Mouse (Mus musculus): Measurements from ENCODE around the gene Papln.

The Papln gene

DNA sequence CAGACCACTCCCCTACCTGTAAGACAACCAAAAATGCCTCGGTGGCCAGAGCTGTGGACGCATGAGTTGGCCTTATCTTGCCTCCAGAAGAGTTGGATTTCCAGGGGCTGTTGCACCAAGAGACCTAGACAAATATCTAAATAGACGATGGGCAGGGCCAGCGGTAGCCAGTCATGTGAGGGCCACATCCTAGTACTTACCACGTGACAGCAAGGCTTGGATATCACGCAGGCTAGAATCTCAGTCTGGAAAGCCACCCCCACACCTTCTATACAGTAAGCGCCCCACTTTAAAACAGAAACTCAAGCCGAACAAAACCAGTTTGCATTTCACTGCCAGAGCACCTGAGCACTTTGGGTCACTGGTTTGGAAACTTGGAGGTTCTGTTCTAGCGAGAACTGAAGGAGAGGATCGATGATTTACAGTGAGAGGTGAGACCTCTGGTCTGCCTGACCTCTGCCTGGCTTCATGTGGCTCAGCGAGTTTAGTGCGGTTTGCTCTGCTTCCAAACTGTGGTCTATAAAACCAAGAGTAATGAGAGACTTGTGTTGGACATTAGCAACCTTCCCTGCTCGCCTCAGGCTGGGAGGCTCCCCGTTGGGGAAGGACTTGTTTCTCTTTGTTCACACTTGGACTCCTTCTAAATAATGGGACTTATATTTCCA, 4.9 kb downstream of the Papln start:
- DNase-seq, result peak; percentile 57 to 75

DNA sequence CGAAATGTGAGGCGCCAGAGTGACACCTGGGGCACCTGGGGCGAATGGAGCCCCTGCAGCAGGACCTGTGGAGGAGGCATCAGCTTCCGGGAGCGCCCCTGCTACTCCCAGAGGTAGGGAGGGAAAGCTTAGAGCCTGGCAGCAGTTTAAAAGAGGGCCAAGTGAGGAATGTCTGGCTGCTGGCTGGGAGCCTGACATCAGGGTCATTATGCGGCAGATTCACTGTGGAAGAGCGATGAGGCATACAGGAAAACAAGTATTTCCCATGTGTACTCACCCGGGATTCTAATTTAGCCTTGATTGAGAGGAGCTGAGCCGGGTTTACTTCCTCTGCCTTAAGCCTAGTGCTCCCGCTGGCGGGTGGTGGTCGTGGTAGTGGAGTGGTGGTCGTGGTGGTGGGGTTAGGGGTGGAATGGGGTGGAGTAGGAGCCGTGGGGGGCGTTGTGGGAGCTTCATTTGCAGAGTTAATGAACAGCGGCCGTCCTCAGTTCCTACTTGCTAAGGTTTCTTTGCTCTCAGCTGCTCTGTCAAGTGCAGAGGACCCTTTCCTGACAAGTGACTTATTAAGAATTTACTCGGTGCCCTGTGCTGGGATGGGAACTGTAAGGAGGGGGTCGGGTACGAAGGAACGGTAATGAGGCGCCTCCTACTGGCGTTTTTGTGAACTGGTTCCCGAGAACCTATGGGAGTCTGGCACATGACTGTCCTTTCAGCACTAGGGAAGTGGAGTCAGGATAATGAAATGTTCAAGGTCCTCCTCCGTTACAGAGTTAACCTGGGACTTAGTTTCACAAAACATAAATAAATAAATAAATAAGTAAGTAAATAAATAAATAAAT, 7.2 kb downstream of the Papln start:
- DNase-seq, result peak; percentile 85 to 90

DNA sequence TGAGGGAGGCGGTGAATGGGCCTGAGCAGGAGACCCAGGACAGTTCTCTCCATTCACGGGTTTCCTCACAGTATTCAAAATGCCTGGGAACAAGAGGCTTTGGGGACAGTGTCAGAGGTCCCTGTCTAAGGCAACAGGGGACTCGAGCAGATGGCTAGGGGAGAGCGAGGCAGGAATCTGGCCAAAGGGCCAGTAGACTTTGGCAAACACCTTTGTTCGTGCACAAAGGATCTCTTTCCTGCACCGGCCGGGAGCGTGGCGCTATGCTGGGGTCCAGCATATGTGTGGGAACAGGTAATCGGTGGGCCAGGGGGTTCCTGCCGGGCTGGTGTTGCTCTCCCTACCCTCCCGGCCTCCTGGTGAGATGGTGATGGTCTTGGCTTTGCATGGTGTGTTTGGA, 12.2 kb downstream of the Papln start:
- DNase-seq, result no peak

DNA sequence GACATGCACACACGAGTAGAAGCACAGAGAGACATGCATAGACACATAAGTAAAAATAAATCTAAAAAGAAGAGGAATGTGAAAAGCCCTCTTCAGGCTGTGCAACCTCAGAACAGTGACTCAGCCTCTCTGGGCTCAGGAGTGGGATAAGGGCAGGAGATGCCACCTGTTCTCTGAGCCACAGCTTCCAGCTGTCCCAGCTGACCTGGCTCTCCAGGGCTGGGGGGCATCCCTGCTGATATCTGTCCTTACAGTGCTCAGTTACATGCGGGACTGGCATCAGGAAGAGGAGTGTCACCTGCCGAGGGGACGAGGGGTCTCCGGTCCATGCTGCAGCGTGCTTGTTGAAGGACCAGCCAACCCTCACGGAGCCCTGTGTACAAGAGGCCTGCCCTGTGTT, 13.3 kb downstream of the Papln start:
- peak in 1 of 2 experiments; percentile 13 for DNase-seq

DNA sequence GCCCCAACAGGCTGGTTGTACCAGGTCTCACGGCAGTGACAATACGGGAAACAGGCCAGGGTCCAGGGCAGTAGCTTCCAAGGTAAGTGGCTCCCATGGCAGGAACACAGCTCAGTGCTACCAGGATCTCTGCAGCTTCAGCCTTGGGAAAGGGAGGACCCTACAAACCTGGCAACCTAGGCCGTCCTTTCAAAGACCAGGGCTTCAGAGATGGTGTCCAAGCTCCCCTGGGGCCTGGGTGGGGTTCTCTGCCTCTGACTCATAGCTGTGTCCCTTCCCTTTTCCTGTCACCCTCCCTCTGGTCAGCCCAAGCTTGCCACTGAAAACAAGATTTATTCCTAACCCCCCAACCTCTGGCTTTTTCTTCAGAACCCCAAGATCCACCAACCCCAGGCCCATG, 16.7 kb downstream of the Papln start:
- DNase-seq, result peak in 1 of 2 experiments; percentile 32

DNA sequence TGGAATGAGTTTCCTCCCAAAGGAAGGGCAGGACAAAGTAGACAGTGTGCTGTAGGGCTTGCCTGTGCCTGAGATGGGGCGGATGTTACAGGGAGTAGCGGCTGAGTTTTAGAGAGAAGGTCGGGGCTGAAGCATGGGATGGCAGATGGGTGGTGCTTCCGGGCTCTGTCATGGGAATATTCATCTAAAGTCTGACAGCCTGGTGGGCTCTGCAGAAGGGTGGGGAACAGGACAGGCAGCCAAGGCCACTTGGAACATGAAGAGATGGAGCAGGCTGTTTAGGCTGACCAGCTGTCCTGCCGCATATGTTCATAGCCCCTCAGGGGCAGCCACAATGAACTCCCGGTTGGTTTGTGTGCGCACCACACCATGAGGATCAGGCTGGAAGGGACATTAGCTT, 17.8 kb downstream of the Papln start:
- DNase-seq, result peak in 1 of 2 experiments; percentile 20

DNA sequence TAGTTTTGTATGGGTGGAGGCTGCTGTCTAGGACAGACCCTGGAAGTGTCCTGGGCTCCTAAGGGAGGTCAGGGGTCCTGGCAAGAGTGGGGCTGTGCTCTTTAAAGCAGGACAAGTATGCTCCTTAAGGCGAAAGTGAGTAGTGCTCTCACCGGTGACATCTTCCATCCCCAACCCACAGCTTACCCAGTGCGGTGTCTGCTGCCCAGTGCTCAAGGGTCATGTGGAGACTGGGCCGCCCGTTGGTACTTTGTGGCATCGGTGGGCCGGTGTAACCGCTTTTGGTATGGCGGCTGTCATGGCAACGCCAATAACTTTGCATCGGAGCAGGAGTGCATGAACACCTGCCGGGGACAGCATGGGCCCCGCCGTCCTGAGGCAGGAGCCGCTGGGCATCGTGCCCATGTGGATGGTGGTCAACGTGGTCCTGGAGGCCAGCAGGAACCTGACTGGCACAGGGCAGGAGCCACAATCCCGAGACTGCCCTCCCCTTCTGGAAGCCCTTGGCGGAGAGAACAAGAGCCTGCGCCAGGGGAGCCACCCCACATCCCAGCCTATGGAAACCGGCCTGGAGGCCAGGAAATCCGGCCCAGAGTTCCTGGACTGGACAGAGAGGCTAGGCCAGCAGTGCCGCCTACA, 18.3 kb downstream of the Papln start:
- DNase-seq, result peak in 1 of 2 experiments; percentile 36

DNA sequence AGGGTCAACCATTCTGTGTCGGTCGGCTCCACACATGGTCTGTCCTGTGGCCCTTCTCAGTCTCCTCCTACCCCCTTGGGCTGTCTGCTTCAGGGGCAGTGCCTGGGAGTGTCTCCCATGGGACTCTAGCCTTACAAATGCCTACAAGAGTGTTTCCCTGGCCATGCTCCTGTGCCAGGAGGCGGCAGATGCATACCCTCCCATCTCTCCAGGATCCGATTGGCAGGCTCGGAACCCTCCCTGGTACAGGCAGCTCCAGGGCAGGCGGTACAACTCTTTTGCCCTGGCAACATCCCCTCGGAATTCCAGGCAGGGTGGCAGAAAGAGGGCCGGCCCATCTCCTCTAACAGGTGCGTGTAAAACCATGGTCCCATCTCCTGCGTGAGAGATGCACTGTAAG, 19.2 kb downstream of the Papln start:
- DNase-seq, result peak in 1 of 2 experiments; percentile 19

DNA sequence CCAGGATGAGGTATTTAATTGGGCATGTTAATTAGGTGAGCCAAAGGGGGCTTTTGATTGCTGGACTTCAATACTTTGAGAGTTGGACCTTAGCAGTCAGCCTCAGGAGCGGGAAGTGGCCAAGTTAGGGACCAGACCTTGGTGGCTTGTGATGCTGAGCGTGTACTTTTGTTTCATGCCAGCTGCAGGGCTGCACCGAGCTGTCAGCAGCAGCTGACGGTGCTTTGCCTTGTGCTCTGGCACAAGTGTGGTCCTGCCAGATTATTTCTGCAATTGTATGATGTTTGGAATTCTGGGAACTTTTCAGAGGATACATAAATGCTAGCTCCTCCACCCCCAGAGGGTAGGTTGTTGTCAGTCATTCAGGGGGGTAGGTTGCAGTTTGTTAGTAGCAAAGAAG, 21.9 kb downstream of the Papln start:
- no peak for DNase-seq

DNA sequence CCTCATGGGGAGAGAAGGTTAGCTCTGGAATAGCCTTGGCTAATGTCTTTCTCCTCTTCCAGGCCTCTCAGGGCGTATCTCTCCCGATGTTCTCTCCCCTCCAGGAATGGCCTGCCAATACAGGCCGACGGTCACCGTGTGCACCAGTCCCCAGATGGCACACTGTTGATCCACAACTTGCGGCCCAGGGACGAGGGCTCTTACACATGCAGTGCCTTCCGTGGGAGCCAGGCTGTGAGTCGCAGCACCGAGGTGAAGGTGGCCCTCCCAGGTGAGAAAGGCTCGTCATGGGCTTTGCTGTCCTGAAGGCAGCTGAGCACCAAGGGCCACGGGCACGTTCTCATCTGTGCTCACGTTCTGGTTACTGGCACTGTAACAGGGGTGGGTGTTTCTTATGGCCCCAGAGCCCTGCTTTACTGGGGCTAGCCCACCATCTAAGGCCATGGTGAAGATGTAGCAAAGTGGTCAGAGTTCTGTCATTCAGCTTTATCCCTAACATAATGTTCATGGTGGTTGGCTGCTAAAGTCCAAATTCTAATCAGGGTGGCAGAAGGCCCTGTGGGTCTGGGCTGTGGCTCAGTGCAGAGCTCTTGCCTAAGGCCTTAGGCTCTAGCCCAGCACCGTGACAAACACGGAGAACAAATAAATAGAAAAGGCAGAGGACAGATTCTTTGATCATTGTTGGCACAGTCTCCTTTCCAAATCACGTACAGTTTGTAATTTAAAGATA, 25.8 kb downstream of the Papln start:
- no peak for DNase-seq

DNA sequence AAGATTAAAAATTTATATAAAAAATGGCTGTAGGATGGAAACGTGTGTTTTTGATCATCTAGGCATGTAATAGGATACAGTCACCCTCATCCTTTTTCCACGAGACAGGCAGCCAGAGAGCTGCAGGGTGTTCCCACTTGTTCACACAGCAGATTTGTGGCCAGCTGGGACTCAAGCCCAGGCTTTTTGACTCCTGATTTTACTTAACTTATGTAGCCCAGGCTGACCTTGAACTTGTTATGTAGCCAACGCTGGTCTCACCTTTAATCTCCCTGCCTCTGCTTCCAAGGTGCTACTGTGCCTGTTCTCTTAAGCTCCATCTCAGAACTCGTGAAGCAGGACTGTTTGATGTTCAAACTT, 26.3 kb downstream of the Papln start:
- DNase-seq, result no peak

DNA sequence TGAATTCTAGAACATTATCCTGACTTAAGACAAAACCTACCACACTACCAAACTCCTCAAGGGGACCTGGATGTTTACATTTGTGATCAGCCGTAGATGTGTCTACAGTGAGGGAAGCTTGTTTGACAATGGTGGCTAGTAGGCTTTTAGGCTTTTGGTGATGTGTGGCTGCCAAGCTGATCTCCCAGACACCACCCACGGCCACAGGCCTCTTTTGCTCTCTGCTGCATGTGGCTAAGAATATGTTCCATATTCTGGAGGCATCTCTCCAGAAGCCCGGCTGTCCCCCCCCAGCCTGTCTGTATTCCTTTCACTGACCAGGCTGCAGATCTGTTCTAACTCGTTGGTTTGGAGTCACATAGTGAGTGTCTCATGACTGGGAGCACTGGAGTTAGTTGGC, 27.3 kb downstream of the Papln start:
- no peak for DNase-seq

DNA sequence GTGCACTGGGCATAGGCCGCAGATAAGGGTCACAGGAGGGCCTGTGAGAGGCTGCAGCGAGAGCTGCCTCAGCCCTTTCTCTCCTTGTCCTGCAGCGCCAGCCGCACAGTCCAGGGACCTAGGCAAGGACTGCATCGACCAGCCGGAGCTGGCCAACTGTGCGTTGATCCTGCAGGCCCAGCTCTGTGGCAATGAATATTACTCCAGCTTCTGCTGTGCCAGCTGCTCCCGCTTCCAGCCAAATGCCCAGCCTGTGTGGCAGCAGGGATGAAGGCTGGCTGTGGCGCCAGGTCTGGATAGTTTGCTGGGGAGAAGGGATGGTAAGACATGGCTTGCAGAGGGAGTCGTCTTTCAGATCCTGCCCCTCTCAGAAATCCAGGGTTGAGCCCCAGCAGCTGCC, 28.3 kb downstream of the Papln start:
- DNase-seq, result no peak

DNA sequence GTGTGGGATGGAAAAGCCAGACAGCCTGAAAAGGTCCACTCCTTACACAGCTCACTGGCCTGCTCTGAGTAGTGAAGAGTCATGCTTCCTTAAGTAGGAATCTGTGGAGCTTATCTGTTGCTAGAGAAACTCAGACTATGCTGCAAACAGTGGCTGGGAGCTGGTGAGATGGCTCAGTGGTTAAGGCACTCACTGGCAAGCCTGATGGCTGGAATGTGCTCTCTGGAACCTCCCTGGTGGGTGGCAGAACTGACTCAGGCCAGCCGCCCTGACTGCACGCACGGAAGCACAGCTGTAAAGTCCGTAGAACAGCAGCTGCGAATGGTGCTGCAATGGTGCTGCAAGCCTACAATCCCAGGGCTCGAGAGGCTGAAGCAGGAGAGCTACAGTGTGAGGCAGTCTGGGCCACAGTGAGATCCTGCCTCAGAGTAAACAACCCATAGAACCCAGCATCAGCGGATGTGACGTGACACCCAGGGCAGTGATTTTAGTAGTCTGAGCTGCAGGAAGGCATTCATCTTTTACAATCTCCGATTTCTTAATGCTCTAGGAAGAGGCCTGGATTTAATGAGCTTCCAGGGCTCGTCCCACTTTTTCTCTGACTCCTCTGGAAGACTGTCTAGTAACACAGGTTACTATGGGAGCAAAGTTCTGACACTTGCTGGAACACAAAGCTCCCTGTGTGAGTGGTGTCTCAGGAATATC, 29.4 kb downstream of the Papln start:
- DNase-seq, result peak; percentile 43 to 68

DNA sequence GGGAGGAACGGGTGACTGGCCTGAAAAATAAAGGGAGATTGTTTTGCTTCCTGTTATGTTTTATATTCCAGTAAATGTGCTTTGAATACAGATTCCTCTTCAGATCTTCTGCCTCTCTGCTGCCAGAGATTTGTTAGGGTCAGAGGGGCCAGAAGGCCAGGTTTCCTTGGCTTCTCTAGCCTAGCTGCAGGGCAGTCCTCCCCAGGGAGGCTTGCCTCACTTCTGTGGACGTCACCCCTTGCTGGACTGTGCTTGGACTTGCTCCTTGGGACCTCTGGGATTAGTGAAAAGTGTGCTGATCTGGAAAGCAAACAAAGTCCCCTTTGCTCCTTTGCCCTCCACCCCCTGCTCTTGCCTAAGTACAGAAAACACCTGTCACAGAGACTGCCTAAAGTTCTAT, 31.6 kb downstream of the Papln start:
- peak; percentile 69 to 85 for DNase-seq

DNA sequence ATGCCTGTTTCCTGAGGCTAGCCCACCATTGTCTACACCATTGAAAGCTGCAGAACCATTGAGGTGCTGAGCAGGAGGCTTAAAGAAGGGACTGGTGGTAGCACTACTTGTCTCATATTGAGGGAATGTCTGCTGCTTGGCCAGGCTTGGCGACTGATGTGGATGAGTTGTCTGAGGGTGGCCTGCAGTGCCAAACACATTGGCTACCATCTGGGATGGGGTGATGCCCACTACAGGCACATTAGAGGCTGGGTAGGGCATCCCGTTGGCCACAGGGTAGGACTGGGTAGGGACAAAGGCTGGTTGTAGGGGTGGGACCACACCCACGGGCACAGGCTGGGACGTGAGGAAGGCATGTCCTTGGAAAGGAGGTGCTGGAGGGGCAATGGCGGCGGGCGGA, 32.2 kb downstream of the Papln start:
- no peak for DNase-seq

DNA sequence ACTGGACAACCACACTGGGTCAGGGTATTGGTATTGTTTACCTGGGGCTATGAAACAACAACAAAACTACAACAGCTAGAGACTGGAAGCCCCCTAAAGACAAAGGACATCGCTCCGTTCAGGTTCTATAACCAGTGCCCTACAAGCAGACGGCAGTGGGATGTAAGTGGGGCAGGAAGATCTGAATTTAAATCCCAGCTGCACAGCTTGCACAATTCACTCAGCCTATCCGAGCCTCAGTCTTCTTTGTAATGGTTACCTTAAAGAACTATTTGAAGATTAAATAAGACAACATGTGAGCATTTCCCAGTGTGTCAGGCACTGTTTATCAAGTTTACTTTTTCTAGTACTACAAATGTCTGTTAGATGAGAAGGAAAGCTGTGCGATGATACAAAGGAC, 34.9 kb downstream of the Papln start:
- DNase-seq, result no peak

DNA sequence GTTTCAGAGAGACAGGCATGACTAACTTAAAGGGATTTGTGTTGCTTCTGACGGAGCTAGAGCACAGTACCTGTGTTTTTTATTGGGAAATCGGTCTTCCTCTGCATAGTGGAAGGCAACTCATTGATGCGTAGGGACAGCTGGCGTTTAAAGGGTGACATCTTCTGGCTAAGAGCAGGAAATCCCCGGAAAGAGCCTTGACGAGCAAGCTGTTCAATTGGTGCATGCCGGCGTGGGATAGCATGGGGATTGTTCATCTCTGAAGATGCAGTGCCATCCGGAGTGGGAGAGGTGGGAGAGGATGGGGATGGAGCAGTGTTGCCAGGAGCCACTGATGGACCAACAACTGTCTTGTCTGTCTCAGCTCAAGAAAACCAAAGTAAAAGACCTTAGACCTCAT, 37.5 kb downstream of the Papln start:
- DNase-seq, result no peak

DNA sequence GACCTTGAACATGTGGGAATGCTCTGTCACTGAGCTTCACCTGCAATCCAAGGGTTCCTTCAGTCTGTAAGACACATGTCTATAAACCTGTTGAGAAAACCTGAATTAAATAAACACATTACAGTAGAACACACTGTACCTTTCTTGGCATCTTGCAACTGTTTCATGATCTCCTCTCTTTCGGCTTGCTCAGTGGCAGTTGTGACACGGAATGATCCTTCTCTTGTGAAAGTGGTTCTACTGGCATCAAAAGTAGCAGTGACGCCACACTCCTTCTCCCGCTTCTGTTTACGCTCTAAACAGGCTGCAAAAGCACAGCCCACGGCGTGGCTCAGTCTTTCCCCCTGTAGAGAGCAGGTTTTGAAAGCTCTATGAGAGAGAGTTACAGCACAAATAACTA, 40.2 kb downstream of the Papln start:
- DNase-seq, result no peak

DNA sequence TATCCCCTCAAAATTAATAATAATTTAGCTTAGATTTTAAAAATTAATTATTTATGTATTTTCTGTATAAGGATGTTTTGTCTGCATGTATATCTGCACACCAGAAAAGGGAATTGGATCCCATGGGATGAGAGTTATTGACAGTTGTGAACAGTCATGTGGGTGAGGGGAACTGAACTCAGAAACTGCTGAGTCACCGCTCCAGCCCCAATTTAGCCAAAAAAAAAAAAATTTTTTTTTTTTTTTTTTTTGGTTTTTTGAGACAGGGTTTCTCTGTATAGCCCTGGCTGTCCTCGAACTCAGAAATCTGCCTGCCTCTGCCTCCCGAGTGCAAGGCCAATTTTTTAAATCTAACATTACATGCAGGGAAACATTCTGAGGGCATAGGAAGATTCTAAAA, 48.5 kb downstream of the Papln start:
- DNase-seq, result no peak

DNA sequence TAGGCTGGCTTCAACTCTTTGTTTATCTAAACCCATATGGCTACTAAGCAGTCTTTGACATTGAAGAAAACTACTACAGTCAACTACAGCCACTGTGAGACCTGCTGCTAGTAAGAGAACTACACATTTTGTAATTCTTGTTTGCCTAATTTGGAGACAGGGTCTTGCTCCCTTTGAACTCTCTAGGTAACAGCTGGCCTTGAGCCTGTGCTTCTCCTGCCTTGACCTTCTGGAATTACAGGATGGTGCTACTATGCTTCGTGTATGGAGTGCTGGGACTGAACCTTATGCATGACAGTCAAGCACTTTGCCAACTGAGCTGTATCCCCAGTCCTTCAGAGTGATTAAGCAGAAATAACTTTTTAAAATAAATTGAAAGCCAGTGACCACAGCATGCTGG, 53.2 kb downstream of the Papln start:
- DNase-seq, result no peak

DNA sequence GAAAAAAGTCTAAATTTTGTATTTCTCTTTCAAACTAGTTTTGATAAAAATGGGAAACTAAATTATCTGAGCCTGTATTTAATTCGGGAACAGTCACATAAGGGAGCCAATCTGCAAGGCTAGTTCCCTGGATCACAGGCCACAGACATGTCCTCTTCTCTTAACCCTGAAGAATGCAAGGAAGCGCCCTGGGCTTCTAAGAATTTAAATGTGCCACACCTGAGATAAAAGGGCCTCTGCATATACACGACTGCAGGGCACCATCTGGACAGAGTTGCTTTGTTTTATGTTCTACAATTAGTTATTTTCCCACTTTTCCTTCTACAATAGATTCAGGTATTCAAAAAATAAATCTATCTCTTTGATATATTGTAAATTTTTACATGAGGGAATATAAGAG, 67.0 kb downstream of the Papln start:
- no peak for DNase-seq

DNA sequence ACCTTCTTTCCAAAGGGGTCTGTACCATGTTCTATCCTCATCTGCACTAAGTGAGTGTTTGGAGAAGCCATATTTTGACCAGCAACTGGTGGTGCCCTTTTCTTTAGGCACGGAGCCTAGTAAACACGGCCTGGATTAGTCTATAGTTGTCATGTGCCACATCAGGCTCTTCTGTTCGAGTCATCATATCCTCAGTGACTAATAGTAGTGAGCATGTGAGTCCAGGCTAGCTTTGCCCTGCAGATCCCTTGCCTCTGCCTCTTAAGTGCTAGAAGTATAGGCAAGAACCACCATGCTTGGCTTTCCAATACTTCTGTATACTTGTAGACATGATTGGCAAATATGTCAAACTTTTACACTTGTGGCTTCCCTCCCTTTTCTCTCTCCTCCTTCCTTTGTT, 70.5 kb downstream of the Papln start:
- no peak for DNase-seq

All from kidney, postnatal 25 days (tissue).